Mouse (Mus musculus): ENCODE measurements around the gene Itgb2l.
"Not testable (repeated sequence)": the region's sequence is repeated elsewhere in the genome, so short reads cannot be mapped to it uniquely, and the experiment has no call there.

Gene Itgb2l

DNA sequence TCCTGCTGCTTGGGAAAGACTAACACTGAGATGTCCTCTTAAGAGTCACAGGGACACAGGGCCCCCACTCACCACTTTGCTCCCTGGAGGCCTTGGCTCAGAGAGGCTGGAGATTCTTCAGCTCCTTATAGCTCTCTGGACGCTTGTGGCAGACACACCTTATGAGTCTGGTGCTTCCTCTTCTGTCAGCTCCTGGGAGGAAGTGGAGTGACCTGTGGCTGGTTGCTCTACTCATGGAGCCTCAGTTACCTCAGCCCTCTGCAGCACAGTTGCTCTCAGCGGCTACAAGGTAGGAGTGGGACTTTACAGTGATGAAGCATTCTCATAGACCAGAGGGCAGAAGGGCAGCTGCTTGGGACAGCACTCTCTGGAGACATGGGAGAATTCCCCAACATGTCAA, at the start of gene Itgb2l:
Gene Itgb2l, minus strand, starts transcription at position 152 of the 400 bp plus-strand sequence.
- no peak for DNase-seq

DNA sequence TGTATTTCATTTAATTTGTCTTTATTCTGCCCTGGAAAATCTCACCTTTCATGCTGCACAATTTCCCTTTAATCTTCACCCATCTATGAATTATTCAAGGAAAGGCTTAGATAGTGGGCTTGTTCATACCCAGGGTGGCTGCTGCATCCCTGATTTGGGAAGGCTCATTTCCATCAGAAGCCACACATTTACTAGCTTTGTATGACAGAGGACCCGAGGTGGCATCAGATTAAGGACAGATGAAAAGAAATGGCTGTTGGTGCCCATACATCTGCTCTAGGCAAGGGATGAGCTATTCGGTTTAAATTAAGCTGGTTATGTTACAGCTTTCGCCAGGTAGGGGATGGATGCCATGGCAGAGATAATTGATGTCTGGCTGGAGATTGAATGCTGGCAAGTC, 48.1 kb upstream of the Itgb2l start:
- no peak for DNase-seq

DNA sequence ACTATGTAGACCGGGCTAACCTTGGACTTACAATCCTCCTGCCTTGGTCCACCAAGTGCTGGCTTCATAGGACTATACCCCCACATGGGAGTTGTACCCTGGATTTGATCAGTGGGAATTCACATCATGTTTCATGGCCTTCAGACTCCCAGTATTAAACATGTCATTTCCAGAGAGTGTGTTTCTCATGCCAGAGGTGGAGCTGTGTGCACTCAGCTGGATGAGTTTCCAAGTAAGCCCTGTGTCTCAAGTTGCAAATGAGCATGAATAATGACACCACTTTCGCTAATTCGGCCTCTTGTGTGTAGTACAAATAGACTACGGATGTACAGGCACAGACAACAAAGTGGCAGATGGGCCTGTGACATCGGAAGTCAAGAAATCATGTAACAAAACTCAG, 44.6 kb upstream of the Itgb2l start:
- no peak for DNase-seq

DNA sequence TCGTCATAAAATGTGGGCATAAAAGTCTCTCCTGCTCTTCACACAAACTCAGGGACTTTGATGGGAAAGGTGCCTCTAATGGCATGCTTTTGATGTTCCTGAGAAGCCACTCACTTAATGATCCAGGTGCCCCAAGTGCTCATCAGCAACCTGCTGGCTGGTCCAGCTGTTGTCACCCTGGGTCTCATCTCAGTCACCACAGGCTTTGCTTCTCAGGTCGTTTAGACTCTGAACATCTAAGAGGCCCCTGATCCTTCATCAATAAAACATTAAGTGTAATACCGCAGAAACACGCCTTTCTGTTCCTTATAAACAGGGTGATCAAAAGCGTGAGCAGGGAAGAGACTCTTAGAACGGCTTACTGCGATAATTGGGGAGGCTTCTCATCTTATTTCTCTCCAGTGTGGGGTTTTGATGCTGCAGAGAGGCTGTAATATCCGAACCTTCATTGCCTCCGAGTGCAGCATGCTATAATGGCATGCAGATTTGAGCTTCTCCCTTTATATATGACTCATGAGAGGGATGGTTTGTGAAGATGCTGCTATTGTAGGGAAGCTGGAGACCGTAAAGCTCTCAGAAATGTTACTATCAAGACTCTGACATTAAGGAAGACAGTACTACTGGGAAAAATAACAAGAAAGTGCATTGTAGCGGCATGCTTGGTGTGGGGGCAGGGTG, 43.7 kb upstream of the Itgb2l start:
- no peak for DNase-seq

DNA sequence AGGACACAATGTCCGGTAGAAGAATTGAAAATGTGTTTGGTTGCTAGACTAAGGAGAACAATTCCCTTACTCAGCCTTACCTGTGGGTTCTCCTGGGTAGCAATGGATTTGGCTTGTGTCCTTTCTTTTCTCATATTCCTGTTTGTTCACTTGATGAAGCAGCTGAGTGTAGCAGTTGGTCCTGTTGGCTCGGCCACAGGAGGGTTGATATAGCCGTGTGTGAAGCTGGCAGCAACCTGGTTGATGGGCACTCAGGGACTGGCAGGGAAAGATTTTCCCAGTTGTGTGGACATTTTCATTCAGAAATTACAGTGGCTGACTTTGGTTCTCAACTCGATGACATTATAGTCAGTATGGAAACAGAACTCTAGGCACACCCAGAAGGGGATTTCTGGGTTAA, 38.4 kb upstream of the Itgb2l start:
- DNase-seq, result no peak

DNA sequence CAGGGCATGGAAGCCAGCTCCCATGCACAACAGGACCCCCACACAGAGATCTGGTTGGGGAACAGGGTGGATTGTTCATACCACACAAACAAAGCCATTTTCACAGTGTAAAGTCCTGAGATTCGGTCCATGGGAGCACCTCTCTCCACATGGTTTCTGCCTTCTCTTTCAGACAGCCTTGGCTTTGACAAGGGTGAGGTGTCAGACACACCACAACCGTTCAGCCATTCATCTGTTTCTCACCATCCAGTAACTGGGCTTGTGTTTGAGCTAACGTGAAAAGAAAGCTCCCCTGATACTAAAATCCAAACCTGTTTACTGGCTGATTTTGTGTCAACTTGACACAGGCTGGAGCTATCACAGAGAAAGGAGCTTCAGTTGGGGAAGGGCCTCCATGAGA, 30.8 kb upstream of the Itgb2l start:
- no peak for DNase-seq

DNA sequence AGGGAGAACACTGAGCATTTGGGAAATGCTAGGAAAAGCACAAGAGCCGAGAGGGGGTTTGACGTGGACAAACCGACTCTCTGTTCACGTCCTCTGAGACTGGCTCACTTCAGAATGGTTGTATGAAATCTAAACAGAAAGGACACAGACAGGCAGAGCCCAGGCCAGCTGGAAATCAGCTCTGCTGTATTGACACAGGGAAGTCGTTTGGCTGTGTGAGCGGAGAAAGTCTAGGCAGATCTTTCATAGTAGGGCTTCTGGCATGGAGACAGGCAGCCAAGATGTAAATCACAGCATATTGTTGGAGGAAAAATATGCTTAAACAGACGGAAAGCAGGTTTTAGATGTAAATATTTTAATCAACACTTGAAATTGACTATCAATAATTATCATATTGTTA, 29.4 kb upstream of the Itgb2l start:
- no peak for DNase-seq

DNA sequence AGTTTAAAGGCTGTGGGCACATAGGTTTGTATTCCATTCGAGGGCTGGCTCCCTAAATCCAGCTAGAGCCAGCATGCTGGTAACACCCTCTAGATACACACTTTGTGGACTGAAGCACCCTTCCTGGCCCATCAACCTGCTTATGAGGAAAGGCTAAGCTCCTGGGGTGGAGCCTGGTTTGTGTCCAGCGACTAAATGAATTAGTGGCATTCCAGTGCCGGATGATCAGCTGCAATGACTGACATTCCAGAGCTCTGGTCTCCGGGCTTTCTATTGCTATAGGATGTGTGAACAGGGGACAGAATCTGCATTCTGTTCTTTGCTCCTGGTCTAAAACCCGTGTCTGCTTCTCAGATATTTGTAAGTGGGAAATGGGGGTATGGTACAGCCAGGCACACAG, 28.9 kb upstream of the Itgb2l start:
- no peak for DNase-seq

DNA sequence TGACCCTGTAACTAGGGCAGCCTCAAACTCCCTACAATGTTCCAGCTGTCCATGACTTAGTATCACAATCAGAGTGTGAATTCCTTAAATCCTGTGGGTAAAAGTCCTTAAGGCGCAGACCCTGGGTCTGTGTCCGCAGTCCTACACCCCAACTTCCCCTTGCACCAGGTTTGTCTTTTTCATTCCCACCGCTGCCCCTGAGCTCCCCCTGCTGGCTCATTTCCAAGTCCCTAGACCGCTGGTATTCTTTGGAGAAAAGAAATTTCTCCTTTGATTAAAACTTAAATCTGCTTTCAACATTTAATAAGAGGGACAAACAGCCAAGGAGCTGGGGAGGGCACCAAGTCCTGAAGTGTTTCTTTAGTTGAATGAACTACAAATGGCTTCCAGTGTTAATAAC, 26.2 kb upstream of the Itgb2l start:
- DNase-seq, result no peak

DNA sequence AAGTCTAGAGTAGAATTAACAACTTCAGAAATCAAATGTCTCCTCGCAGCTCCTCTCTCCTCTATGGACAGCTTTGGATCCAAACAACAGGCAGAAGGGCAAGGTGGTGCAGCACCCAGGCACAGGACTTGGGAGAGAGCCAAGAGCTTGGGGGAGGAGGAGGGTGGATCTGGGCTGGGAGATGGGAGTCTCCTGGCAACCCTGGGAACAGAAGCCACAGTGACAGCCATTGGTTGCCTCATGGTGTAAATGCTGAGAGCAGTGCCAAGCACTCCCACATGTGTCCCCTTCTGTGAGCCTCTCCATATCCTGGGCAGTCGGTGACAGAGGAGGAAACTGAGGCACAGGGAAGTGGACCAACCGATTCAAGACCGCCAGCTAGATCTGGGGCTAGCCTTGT, 25.3 kb upstream of the Itgb2l start:
- DNase-seq, result no peak

DNA sequence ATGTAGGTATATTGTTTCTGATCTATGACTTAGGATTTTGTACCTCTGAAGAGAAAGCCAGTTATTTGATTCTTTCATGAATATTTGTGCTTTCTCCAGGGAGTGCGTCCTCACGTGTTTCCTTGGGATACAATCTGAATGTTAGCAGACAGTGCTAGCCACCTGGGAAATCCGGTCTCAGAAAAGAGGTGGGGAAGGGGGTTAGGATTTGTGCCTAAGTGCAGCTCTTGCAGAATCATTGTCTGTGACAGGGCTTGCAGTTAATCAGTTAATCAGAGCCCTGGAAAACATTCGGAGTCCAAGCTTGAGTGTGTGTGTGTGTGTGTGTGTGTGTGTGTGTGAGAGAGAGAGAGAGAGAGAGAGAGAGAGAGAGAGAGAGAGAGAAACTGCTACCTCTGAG, 24.6 kb upstream of the Itgb2l start:
- no peak for DNase-seq

DNA sequence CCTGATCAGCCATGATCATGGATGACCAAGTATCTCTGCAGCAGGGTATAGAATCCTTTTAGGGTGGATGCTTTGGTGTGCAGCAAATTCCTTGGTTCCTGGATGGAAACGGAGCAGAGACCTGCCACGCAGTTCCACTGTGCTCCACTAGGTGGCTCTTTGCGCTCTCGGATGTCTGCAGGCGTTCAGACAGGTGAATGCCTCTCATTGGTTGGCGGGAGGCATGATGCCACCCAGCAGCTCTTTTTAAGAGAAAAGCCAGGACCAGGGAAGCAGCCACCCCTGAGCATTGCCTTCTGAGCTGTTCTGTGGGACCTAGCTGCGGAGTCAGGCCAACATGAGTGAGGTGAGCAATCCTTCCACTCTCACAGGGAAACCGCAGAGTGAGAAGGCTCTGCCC, 24.0 kb upstream of the Itgb2l start, which contains the start of gene Pcp4:
Gene Pcp4, plus strand, starts transcription at position 162 of the 400 bp plus-strand sequence.
- peak; percentile 83 for DNase-seq

DNA sequence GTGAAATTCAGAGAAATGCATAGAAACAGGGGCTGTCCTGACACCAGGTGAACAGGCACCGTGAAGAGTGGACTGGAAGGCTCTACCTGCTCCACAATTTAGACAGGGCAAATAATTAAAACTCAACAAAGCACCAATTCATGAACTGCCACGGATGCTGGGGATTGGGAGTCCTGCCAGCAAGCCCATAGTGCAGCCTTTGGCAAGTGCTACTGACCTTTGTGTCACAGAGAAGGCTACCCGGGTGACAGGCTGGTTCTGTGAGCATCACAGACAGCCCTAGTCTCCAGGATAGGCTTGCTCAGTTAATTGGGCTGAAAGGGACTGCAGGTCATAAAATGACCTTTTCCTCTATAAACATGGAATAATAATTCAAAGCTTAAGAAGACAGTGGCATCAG, 17.4 kb upstream of the Itgb2l start:
- DNase-seq, result no peak

DNA sequence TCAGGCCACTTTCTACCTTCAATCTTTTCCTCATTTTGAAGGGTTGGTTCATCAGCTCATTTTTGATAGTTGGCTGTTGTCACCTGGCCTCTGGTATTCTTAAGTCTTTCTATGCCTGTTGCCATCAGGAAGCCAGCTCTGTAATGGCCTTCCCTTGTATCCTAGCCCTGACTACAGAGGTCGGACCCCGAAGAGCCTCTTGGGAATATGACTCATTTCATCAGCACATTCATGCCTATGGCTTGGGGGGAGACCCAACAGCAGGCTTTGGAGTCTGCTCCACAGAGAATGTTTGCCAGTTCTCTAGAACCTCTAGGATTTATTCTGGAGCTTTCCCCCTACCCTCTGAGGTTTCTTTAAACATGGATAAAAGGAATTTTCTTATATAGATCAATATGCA, 15.9 kb upstream of the Itgb2l start:
- DNase-seq, result no peak

DNA sequence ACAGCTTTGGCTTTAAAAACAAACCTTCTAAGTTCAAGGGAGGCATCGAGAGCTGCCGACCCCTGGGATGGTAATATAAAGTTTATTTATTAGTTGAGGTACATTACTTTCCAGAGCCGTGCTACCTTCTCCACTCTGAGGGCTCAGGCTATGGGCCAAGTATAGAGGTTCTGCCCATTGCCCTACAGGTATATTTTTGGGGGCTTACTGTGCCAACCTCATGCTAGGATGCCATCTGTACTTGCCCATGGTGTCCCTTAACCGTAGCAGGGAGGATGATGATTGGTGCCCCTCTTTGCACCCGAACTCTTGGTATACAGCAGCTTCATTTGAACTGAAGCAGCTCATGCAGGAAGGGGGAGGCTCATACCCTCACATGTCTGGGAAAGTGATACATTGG, 14.2 kb upstream of the Itgb2l start:
- no peak for DNase-seq

DNA sequence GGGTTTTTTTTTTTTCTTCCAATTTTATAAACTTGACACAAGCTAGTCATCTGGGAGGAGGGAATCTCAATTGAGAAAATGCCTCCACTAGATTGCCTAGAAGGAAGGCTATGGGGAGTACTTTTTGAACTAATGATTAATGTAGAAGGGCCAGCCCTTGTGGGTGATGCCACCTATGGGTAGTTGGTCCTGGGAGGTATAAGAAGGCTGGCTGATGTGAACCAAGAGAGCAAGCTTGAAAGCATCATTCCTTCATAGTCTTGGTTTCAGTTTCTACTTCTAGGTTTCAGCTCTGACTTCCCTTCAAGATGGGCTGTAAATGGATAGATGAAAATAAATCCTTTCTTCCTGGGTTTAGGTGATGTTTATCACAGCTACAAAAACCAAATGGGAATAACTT, 10.7 kb upstream of the Itgb2l start:
- no peak for DNase-seq

DNA sequence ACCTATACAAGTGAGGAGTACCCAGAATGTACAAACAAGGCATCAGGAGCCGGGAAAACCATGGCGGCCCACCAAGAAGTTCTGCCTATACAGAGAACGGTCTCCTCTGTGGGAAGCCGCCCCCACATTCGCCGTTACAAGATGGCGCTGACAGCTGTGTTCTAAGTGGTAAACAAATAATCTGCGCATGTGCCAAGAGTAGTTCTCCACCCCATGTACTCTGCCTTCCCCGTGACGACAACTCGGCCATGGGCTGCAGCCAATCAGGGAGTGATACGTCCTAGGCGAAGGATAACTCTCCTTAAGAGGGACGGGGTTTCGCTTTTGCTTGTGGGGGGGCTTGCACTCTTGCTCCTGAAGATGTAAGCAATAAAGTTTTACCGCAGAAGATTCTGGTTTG, 7.5 kb upstream of the Itgb2l start:
- not testable (repeated sequence) for DNase-seq

DNA sequence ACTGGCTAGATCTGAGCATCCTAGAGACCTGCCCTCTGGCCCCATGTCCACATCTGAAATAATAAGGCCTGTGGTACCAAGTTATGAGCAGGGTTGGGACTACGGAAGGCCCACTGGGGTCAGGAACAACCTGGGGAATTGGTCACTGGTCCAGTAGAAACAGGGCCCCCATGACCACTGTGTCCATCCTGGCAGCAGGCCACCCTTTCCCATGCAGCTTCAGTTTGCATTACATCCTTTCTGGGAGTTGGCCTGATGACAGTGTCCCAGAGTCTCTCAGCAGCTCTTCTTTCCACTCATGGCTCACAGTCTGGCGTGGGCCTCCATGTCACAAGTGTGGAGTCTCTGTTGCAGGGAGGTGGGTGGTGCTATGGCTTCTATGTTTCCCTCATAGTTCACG, 1.6 kb downstream of the Itgb2l start:
- no peak for DNase-seq

DNA sequence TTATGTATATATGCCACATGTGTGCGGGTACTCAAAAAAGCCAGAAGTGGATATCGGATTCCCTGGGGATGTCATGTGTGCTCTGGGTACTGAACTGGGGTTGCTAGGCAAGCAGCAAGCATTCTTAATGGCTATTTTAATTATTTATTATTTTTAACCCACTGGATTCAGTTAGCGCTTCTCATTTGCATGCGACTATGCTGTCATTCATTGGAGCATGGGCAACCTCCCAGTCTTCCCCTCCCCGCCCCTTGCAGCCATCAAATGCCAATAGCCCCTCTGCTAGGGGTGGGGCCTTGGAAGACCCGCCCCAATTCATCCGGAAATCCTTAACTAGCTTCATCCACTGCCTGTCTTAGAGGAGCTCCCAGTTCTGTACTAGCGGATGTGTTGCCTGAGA, 2.5 kb downstream of the Itgb2l start:
- no peak for DNase-seq

DNA sequence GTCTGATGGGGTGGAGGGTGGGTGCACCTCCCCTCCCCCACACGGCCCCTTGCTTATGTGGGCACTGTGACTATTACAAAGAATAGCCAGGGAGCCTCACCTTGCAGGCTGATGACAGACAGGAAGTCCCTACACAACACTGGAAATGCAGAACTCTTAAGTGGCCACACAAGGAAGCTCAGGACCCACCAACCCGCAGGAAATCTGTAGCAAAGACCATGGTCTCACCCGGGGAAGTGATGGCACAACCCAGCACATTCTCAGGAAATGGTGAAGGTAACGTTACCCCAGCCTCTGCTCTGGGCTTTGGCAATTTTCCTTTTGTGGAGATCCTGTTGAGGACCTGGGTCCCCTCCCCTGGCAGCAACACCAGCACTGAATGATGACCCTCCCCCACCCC, 3.7 kb downstream of the Itgb2l start:
- DNase-seq, result no peak

DNA sequence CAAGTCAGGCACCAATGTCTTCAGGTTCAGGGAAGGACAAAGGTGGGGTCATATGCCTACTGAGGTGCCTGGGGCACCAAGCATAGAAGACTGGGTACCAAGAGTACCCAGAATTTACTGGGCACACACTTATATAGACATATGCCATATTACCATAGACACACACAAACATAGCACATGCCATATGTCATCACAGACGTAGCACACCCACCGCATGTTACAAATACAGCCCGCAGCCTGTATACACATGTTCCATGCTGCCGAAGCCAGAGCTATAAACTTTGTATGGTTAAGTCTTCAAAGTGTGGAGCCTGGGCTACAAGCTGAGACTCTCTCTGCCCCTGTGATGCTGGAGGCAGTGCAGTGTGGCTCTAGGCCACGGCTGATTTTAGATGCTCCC, 4.5 kb downstream of the Itgb2l start:
- DNase-seq, result no peak

DNA sequence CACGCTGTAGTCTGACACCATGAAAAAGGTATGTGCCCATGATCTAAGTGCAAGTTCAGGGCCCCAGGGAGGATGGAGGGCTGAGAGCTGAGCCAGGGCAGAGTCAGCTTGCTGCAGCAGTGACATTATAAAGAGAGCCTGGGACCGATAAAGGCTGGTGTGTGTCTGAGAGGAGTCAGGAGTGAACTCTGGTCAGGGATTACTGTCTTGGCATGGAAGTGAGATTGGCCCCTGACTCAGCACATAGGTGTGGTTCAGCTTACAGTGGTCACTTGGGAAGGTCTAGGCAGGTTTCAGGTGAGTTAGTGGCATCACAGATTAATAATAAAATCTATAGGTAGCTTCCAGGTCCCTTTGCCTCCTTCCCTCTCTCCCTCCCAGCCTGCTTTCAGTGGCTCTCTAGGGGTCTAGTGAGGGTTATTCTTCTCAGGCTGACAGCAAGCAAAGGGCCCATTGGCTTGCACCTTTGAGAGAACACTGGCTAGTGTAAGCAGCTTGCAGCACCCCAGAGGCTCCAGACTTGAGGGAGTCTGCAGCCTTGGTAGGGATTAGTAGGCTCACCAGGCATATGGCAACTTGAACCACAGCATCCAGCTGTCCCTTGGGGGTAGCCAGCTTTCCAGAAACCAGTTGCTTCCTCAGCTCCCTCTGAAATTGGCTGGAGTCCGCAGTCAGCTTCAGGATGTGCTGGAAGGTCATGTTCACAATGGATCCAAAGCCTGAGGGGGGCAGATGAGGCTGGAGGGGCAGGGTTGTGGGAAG, 9.2 kb downstream of the Itgb2l start:
- DNase-seq, result no peak

DNA sequence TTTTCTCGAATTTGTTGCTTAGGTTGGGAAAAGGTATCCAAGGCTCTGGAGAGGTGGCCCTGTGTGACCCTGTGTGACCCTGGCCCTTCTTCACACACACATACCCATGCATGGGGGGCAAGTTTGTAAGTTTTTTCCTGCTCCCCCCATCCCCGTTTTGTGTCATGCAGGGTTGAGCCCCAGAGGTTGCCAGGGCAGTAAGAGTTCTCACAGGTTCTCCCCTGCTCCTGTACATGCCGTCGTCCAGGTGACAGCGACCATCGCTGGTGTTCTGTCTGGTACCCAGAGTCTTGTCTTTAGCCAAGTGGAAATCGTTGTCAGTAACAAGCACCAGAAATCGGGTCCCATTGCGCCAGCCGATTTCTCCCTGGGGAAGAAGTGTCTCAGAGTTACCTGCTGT, 10.2 kb downstream of the Itgb2l start:
- no peak for DNase-seq

DNA sequence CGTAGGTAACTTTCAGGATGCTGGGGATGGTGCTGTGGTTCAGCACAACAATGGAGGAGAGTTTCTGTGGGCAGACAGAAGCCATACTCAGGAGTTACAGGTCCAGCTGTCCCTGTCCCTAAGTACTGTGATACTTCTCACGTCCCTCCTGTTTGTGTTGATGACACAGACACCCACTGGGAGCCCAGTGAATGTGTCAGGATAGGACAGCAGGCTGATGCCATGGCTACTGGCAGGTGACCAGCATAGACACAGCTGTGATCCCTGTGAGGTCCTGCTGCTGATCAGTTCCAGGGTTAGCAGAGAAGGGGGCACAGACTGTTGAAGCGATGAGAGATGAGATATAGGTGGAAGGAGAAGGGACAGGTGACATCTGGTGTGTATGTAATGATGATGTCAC, 14.4 kb downstream of the Itgb2l start:
- no peak for DNase-seq

DNA sequence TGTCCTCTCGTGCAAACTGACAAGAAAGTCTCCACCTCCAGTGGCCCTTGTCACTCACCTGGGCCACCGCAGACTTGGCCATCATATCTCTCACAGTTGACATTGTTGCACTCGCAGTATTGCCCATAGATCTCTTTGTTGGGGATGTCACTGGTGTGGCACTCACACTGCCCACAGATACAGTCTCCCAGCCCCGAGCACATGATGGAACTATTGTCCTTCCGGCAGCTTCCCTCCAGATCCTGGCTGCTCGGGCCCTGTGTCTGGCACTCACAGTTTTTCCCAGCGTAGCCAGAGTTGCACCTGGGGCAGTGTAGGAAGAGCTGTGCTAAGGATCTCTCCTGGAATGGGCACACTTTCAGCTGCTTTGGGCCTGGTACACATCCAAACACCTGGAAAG, 16.7 kb downstream of the Itgb2l start:
- DNase-seq, result no peak

All from cerebellum, adult 8-10 months (tissue).